Mouse (Mus musculus) left cerebral cortex, adult 11 months (tissue): ENCODE data around the gene Thbs1.
"Not testable (repeated sequence)": the region's sequence is repeated elsewhere in the genome, so short reads cannot be mapped to it uniquely, and the experiment has no call there.

Experiments used
- DNase-seq: peaks from one replicate; pipeline ENCODE4 v3.0.0; 2022; ENCODE audit warnings: low spot score

Gene Thbs1

DNA sequence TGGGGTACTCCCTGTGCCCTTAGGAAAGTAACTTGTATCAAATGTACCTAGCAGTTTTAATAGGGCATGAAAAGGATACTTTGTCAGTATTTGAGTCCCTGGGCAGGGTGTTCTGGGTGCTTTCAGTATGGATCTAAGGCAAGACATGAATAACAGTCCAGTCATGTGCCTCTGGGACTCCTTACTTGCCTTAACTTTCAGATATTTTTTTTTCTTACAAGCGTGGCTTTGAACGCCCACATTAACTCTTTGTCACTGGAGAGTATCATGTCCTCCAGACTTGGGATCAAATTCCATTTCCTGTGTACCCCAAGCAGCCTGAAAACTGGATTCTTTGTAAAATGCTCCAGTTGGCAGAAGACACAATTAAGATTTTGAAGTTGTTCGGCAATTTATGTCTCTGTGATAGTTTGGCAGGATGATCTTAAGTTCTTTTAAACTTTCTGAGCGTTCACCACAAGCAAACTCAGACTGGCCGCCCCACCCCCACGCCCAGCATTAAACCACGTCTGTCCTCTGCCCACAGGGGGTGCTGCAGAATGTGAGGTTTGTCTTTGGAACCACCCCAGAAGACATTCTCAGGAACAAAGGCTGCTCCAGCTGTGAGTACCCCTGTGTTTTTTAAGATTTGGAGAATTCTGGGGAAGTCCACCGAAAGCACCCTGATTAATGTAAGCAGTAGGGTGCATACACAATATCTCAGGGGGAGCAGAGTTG lies 2.3 kb downstream of the Thbs1 start:
- DNase-seq, result no peak

DNA sequence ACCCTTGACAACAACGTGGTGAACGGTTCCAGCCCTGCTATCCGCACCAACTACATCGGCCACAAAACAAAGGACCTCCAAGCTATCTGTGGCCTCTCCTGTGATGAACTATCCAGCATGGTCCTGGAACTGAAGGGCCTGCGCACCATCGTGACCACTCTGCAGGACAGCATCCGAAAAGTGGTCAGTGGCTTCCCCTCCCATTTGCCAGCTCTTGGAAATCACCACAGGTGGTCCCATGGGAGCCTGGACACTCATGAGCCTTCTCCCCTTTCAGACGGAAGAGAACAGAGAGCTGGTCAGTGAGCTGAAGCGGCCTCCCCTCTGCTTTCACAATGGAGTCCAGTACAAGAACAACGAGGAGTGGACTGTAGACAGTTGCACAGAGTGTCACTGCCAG lies 3.0 kb downstream of the Thbs1 start:
- no peak for DNase-seq

DNA sequence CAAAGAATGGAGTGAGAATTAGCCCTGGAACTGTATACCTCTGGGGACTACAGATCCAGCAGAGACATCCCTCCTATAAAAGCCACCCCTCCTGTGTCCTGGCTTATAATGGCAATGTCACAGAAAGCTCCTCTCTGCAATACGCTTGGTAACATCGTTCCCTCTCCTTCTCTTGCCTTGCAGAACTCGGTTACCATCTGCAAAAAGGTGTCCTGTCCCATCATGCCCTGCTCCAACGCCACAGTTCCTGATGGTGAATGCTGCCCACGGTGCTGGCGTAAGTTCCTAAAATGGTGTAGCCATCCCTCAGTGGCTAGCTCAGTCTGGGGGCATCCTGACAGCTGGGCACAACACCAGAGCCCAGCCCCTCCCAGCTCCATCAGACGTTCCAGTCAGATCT lies 4.0 kb downstream of the Thbs1 start:
- DNase-seq, result no peak

DNA sequence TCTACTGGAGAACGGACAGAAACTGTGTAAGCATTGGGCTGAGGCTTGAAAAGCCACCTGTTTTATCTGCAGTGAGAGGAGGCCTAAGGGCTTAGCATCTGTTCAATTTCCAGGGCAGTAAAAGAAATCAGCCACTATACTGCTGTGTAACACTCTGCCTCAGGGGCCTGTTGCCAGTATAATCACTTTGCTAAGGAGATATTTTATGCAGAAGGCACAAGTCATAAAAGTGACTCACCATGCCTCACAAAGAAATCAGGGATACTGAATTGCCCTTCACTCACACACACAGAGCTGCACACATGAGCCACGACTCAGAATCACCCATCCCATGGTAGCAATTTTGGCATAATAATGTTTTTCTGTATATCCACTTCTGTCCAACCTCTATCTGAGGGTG lies 4.5 kb downstream of the Thbs1 start:
- DNase-seq, result no peak

DNA sequence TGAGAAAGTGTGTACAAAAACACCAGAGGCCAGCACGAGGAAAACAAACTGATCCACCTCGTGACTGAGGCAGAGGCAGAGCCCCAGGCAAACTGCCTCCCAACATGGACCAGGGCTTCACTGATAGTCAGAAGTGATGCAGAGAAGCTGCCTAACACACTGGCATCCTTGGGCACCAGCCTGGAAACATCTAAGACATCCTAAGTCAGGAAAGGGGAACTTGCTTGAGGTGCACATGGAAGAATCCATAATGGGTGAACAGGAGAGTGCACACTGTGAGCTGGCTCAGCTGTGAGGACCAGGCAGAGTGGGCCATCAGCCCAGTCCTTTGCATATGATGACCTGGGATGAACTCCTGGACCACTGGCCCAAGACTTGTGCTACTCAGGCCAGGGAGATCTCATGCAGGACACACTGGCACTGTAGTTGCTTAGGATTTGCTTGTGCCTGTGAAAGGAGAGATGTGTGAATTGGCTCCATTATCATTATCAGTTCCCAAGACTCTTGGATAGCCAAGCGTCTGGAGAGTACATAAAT lies 5.1 kb downstream of the Thbs1 start:
- no peak for DNase-seq

DNA sequence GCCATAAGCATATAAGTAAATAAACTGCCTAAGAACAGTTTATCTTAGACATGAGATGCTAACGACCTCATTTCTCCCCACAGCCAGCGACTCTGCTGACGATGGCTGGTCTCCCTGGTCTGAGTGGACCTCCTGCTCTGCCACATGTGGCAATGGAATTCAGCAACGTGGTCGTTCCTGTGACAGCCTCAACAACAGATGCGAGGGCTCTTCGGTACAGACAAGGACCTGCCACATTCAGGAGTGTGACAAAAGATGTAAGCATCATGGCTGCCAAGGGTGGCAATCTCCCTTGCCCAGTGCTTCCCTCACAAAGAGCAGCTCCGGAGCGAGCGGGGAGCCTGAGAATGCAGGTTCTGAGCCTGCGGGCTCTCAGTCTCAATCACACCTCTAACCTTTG lies 5.7 kb downstream of the Thbs1 start:
- DNase-seq, result no peak

DNA sequence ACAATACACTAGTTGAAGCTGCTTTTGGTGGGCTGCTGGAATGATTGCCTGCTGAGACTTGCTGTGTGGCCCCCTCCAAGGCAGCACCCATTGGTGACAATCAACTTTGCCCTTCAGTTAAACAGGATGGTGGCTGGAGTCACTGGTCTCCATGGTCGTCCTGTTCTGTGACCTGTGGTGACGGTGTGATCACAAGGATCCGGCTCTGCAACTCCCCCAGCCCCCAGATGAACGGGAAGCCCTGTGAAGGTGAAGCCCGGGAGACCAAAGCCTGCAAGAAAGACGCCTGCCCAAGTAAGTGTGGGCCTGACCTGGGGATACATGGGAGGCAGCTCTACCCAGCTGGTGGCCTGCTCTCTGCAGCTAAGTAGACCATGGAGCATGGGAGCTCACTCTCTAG lies 6.4 kb downstream of the Thbs1 start:
- no peak for DNase-seq

DNA sequence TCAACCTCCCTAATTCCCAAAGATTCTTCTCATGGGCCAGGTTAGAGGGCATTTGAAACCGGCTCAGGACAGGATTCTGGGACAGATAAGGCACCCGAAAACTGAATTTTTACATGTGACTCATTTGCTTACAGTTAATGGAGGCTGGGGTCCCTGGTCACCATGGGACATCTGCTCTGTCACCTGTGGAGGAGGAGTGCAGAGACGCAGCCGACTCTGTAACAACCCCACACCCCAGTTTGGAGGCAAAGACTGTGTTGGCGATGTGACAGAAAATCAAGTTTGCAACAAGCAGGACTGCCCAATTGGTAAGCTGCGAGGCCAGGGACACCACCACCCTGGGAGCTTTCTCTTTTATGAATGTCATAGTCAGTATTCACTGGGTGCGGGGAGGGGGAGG lies 6.8 kb downstream of the Thbs1 start:
- DNase-seq, result no peak

DNA sequence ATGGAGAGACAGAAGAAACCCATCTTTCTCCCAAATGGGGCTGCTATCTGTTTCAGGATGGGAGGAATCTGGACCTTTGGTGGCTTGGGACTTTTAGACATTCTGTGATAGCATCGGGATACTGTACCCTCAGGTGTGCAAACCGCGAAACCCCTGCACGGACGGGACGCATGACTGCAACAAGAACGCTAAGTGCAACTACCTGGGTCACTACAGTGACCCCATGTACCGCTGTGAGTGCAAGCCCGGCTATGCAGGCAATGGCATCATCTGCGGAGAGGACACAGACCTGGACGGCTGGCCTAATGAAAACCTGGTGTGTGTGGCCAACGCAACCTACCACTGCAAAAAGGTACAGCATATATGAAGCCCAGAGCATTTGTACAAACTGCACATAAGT lies 8.0 kb downstream of the Thbs1 start:
- DNase-seq, result no peak

DNA sequence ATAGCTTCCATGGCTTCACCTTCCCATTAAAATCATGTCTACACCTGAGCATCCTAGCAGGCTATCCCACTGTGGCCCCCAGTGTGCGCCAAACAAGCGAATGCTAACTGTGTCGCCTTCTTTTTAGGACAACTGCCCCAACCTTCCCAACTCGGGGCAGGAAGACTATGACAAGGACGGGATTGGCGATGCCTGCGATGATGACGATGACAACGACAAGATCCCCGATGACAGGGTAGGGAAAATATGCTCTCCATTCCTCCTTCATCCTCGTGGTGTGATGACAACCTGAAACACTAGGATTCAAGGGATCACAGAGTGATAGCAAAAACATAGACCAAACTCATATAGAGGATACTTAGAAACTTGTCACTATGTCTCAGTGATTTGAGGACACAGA lies 8.4 kb downstream of the Thbs1 start:
- DNase-seq, result no peak

DNA sequence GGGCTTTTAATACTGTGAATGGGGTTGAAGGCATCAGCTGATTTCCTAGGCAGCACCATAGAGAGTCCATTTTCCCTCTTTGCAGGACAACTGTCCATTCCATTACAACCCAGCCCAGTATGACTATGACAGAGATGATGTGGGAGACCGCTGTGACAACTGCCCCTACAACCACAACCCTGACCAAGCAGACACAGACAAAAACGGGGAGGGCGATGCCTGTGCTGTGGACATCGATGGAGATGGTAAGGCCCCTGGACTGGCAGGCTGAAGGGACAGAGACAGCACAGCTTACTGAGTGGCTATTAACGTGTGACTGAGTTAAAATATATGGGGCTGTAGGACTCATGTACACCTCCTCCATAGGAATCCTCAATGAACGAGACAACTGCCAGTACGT lies 9.1 kb downstream of the Thbs1 start:
- DNase-seq, result no peak

DNA sequence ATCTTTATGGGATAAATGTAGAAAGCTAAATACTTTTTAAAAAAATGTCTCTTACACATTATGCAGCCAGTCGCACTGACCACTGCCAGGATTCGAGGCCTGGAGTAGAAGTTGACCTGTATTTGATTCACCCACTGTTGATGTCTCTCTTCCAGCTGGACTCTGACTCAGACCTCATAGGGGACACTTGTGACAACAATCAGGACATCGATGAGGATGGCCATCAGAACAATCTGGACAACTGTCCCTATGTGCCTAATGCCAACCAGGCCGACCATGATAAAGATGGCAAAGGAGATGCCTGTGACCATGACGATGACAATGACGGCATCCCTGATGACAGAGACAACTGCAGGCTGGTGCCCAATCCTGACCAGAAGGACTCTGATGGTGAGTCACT lies 10.6 kb downstream of the Thbs1 start:
- DNase-seq, result no peak

DNA sequence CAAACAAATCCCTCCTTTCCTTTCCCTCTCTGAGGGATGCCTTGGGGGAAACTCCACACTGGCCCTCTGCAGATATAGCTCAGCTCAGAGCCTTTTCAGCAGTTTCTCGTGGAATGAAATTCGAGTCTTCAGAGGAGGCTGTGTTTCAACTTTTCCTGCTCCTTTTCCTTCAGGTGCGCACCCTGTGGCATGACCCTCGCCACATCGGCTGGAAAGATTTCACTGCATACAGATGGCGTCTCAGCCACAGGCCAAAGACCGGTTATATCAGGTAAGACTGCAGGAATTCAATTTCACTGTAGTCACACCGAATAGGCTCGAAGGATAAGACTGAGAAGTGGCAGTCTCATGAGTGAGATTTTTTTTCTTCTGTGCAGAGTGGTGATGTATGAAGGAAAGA lies 12.1 kb downstream of the Thbs1 start:
- DNase-seq, result no peak

DNA sequence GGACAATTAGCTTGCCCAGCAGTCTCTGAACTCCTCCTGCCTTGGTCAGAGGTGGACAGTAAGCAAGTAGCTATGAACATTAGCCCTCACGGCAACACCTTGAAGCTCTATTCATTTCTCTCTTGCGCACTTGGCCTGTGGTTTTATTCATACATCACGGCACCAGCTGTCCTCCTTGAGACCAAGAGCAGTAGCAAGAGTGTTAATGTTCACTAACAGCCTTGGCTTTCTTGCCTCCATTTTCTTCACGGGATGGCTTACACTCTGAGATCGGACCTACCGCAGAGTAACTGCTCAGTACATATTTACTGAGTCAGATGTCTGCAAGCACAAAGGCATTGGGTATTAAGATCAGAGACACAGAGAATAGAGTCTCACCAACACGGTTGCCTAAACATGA lies 12.8 kb downstream of the Thbs1 start:
- DNase-seq, result no peak

DNA sequence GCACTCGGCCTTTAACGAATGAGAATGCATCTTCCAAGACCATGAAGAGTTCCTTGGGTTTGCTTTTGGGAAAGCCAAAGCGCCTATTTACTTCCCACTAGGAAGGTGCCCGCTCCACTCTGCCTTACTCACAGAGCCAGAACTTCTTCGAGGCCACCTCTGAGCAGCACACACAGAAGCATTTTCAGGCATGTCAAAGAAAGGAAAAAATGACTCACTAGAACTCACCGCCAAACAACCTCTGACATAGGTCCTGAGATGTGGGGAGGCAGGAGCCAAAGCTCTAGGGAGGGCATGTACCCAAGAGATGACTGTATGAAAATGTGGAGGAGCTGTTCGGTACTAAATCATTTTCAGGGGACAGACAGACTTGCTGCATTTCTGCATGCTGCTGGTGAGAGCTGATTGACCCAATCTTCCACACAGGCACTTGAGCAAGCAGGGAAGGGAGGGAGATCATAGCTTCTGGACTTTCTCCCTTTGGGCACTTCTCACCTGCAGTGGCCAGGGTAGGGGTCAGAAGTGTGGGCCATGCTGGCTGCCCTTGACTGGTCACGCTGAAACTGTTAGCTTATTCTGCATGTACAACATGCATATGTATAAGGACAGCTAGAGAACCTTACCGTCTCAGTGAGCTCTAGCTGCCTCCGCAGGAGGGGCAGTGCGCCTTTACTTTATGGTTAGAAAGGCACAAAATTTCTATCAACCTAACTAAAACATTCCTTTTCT lies 13.7 kb downstream of the Thbs1 start:
- DNase-seq, result no peak

DNA sequence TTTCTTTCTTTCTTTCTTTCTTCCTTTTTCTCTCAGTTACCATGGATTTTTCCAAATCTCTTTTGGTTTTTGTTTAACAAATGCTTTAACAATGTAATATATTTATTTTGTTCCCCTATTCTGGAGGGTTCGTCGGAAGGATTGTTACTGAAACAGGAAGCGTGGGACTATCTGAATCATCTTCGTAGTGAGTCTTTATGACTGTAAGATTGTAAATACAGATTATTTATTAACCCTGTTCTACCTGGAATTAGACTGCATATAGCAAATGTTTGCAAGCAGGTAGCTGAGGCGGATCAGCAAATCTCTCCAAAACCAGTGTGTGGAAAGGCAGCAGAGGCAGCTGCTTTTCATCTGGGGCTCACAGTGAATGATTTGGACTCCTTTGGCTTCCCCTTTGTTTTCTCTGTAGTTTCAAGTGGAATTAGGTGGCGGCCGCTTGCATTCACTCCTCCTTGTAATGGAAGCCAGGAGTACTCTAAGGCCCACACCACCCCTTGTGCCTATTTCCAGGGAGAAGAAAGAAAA lies 14.3 kb downstream of the Thbs1 start:
- no peak for DNase-seq

DNA sequence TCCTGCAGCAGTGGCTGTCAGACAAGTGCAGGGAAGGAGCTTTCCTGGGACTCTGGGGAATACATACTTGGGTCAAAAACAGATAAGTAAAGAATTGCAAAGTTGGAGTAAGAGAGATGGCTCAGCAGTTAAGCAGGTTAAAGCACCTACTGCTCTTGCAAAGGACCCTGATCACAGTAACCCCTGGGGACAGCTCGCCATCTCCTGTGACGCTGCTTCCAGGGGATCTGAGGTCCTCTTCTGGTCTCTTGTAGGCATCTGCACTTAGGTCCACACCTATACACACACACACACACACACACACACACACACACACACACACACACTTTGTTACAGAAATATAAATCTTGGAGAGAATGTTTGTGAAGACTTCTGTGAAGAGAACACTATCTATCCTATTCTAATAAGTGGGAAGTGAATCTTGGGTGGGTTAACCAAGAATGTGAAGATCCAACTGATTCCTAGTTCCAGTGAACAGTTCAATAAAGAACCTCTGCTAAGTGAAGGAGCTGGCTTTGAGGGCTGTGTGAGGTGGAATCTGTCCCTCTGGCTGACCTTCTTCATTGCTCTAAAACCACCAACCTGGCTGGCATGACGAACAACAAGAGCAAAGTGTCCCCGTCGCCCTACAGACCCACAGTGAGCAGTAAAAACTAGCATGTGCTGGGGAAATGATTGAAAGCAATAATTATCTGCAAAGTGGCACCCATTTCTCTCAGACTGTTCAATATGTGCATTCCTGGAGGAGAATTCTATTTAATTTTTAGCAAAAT lies 16.0 kb downstream of the Thbs1 start:
- DNase-seq, result no peak

DNA sequence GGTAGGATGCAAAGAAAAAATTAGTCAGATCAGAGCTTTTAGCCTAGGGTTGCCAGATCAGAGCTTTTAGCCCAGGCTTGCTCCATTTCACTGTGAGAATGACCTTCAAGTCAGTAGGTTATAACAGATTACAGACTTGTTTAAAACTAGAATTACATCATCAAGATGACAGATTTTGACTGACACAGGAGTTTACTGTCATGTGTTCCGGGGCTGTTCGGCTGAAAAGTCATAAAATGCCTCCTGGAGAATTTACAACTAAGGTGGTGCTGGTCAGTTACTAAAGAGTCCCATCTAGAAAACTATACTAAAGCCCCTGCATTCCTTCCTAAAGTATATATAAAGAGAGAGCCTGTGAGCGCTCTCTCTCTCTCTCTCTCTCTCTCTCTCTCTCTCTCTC lies 16.6 kb downstream of the Thbs1 start:
- DNase-seq, result no peak

DNA sequence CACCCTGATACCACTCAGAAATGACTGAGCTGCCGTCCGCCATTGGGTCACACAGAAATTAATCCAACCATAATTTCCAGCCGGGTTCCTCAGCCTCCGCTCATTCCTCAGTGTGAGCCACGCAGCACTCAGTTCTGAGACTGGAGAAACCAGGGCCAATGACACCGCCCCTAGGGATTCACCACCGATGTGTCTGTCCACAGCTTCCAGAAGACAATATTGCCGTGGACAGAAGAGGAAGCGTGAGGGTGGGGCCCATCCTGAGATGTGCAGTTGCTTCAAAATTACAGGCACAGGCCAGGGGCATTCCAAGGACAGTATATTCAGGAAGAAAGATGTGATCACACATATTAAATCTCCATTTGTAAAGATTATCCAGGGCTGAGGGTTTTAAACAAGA lies 25.4 kb downstream of the Thbs1 start:
- no peak for DNase-seq

DNA sequence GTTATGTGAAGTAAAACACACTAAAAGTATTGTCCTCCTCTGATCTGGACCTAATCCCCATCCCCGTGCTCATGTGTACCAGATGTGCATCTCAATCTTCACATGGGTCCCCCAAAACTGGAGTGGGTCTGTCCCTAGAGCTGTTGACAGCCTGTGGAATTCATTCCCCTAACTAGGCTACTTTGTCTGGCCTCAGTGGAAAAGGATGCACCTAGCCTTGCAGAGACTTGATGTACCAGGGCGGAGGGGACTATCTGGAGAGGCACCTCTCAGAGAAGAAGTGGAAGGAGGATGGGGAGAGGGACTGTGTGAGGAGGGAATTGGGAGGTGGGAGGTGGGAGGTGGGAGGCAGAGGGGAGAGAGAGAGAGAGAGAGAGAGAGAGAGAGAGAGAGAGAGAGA lies 26.1 kb downstream of the Thbs1 start:
- no peak for DNase-seq

DNA sequence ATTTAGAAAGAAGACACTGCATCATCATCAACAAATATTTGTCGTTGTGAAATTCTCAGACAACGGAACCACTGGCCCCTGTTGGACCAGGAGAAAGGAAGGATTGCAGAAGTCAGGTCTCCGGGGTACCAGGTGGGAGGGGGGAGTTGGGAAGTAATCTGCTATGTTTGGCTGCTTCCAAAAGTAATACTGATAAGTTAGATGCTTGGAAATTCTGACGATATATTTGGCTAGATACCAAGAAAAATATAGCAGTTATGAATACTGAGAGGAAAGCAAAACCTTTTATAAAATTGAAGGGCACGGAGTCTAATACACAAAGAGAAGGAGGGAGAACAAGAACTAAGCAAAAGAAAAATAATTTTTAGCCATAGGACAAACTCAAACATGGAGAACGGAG lies 27.6 kb downstream of the Thbs1 start:
- DNase-seq, result no peak

DNA sequence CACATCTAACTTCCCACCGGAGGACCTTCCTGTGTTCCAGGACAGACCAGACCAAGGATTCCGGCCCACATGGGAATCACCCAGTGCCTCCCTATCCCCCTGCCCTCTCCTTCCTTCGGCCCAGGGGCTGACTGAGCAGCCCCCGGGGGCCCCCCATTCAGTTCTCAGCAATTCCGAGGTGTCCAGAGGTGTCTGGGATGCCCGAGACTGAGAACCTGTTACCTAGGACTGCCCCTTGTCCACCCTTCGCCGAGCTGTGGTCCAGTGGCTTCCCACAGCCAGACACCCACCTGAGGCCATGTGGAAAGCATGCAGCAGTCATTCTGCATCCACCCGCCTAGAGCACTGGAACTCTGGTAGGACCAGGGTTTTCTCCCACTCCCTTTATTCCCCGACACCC lies 30.0 kb downstream of the Thbs1 start:
- DNase-seq, result no peak

DNA sequence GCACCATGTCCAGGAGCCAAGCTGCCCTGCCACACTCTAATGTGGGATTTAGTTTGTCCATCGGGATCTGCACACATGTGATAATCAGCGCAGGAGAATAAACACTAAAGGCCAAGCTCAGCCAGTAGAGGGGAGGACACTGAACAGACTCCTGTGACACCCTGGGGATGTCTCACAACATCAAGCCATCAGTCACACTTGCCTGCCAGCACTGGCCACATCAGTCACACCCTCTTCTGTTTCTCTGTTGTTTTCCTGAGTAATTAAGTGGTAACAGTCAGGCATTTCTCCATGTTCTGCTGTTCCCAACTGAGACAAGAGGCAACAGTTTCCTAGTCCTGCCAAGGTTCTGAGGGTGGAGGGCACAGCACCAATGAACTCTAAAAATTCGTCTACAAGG lies 36.1 kb downstream of the Thbs1 start:
- DNase-seq, result not testable (repeated sequence)
